Mouse (Mus musculus): Measurements from ENCODE around the gene Sowahb. TPM values are rescaled to one million over a fixed set of nuclear protein-coding genes. Genes with fewer than 3 reads are reported as not detected.

Sowahb gene
- polyA plus RNA-seq, 1 experiment from 2014 or later = 1.4 TPM

GRCm38 (mm10) chr5:93000774-93001757 is 43.8 kb downstream of the Sowahb start:
- no peak overlapping the region for H3K9ac ChIP-seq (replicated peaks; ENCODE audit: low read depth, low read length)
- H3K27ac ChIP-seq (ENCODE audit: low read length) = peak overlapping the region; percentile 93
- no peaks in the 10 kb centered on the region for H3K27me3 ChIP-seq (ENCODE audit: control insufficient read depth, insufficient read depth, low read length)
- H3K4me1 ChIP-seq (ENCODE audit: control insufficient read depth, insufficient read depth, low read length) = peaks cover 42% of the 10 kb centered on the region
- no peak for ATAC-seq (ENCODE audit: insufficient number of reproducible peaks, insufficient read depth, low FRiP score, low read depth)
- H3K36me3 ChIP-seq (ENCODE audit: control insufficient read depth, insufficient read depth, low read length) = no peaks in the 10 kb centered on the region
- H3K4me2 ChIP-seq (replicated peaks; ENCODE audit: low read depth, low read length) = no peak overlapping the region
- 23% methylated on average over 17 of the region's 17 CpGs for WGBS
- no peaks in the 10 kb centered on the region for H3K9me3 ChIP-seq (ENCODE audit: control insufficient read depth, low read depth, low read length)
- no peak overlapping the region for H3K4me3 ChIP-seq (ENCODE audit: low read depth, low read length)

- Histone ChIP-seq H3K9me3 (ENCODE audit: control insufficient read depth, low read depth, low read length) (no peaks in the 10 kb centered on the region), H3K27me3 (ENCODE audit: control insufficient read depth, insufficient read depth, low read length) (no peaks in the 10 kb centered on the region), H3K4me1 (ENCODE audit: control insufficient read depth, insufficient read depth, low read length) (peaks cover 33% of the 10 kb centered on the region), H3K27ac (ENCODE audit: low read length) (peak overlapping the region; percentile 93), H3K4me3 (ENCODE audit: low read depth, low read length) (no peak overlapping the region), H3K4me2 (replicated peaks; ENCODE audit: low read depth, low read length) (no peak overlapping the region), H3K36me3 (ENCODE audit: control insufficient read depth, insufficient read depth, low read length) (no peaks in the 10 kb centered on the region), H3K9ac (replicated peaks; ENCODE audit: low read depth, low read length) (no peak overlapping the region)
- 55% methylated on average over 6 of the region's 6 CpGs for WGBS
- no peak for ATAC-seq (ENCODE audit: insufficient number of reproducible peaks, insufficient read depth, low FRiP score, low read depth)
Observed at GRCm38 (mm10) chr5:93000060-93000459, 44.8 kb downstream of the Sowahb start.

GRCm38 (mm10) chr5:92998494-92999016 is 46.3 kb downstream of the Sowahb start:
- H3K4me3 ChIP-seq (ENCODE audit: low read depth, low read length) = no peak overlapping the region
- peaks cover 33% of the 10 kb centered on the region for H3K4me1 ChIP-seq (ENCODE audit: control insufficient read depth, insufficient read depth, low read length)
- H3K4me2 ChIP-seq (replicated peaks; ENCODE audit: low read depth, low read length) = no peak overlapping the region
- no peak for ATAC-seq (ENCODE audit: insufficient number of reproducible peaks, insufficient read depth, low FRiP score, low read depth)
- H3K27ac ChIP-seq (ENCODE audit: low read length) = peak overlapping the region; percentile 96
- no peak overlapping the region for H3K9ac ChIP-seq (replicated peaks; ENCODE audit: low read depth, low read length)
- H3K36me3 ChIP-seq (ENCODE audit: control insufficient read depth, insufficient read depth, low read length) = no peaks in the 10 kb centered on the region
- WGBS = 16% methylated on average over 5 of the region's 5 CpGs
- no peaks in the 10 kb centered on the region for H3K9me3 ChIP-seq (ENCODE audit: control insufficient read depth, low read depth, low read length)
- no peaks in the 10 kb centered on the region for H3K27me3 ChIP-seq (ENCODE audit: control insufficient read depth, insufficient read depth, low read length)

- WGBS = 22% methylated on average over 5 of the region's 5 CpGs
- peaks cover 33% of the 10 kb centered on the region for H3K4me1 ChIP-seq (ENCODE audit: control insufficient read depth, insufficient read depth, low read length)
- H3K27me3 ChIP-seq (ENCODE audit: control insufficient read depth, insufficient read depth, low read length) = no peaks in the 10 kb centered on the region
- no peak overlapping the region for H3K4me3 ChIP-seq (ENCODE audit: low read depth, low read length)
- H3K4me2 ChIP-seq (replicated peaks; ENCODE audit: low read depth, low read length) = peak overlapping the region; percentile 8
- H3K36me3 ChIP-seq (ENCODE audit: control insufficient read depth, insufficient read depth, low read length) = no peaks in the 10 kb centered on the region
- H3K9ac ChIP-seq (replicated peaks; ENCODE audit: low read depth, low read length) = no peak overlapping the region
- H3K27ac ChIP-seq (ENCODE audit: low read length) = peak overlapping the region; percentile 96
- H3K9me3 ChIP-seq (ENCODE audit: control insufficient read depth, low read depth, low read length) = no peaks in the 10 kb centered on the region
- peak; percentile 90 for ATAC-seq (ENCODE audit: insufficient number of reproducible peaks, insufficient read depth, low FRiP score, low read depth)
Observed at GRCm38 (mm10) chr5:92997428-92998120, 47.2 kb downstream of the Sowahb start.

GRCm38 (mm10) chr5:92994861-92995260 is 50.0 kb downstream of the Sowahb start:
- no peaks in the 10 kb centered on the region for H3K9me3 ChIP-seq (ENCODE audit: control insufficient read depth, low read depth, low read length)
- no peak overlapping the region for H3K9ac ChIP-seq (replicated peaks; ENCODE audit: low read depth, low read length)
- H3K4me3 ChIP-seq (ENCODE audit: low read depth, low read length) = no peak overlapping the region
- H3K36me3 ChIP-seq (ENCODE audit: control insufficient read depth, insufficient read depth, low read length) = no peaks in the 10 kb centered on the region
- ATAC-seq (ENCODE audit: insufficient number of reproducible peaks, insufficient read depth, low FRiP score, low read depth) = no peak
- 92% methylated on average over 2 of the region's 2 CpGs for WGBS
- H3K4me1 ChIP-seq (ENCODE audit: control insufficient read depth, insufficient read depth, low read length) = peaks cover 24% of the 10 kb centered on the region; the same call in 1 of the 2 replicates
- no peak overlapping the region for H3K4me2 ChIP-seq (replicated peaks; ENCODE audit: low read depth, low read length)
- H3K27me3 ChIP-seq (ENCODE audit: control insufficient read depth, insufficient read depth, low read length) = no peaks in the 10 kb centered on the region
- no peak overlapping the region for H3K27ac ChIP-seq (ENCODE audit: low read length)

GRCm38 (mm10) chr5:92994309-92994708 is 50.5 kb downstream of the Sowahb start:
- Histone ChIP-seq H3K4me3 (ENCODE audit: low read depth, low read length) (no peak overlapping the region), H3K27me3 (ENCODE audit: control insufficient read depth, insufficient read depth, low read length) (no peaks in the 10 kb centered on the region), H3K36me3 (ENCODE audit: control insufficient read depth, insufficient read depth, low read length) (no peaks in the 10 kb centered on the region), H3K9ac (replicated peaks; ENCODE audit: low read depth, low read length) (no peak overlapping the region), H3K9me3 (ENCODE audit: control insufficient read depth, low read depth, low read length) (no peaks in the 10 kb centered on the region), H3K4me1 (ENCODE audit: control insufficient read depth, insufficient read depth, low read length) (peaks cover 22% of the 10 kb centered on the region; the same call in 1 of the 2 replicates), H3K4me2 (replicated peaks; ENCODE audit: low read depth, low read length) (no peak overlapping the region), H3K27ac (ENCODE audit: low read length) (no peak overlapping the region)
- ATAC-seq (ENCODE audit: insufficient number of reproducible peaks, insufficient read depth, low FRiP score, low read depth) = no peak
- WGBS = 89% methylated on average over 6 of the region's 6 CpGs

GRCm38 (mm10) chr5:92992106-92992505 is 52.7 kb downstream of the Sowahb start:
- peaks cover 14% of the 10 kb centered on the region; the same call in 1 of the 2 replicates for H3K4me1 ChIP-seq (ENCODE audit: control insufficient read depth, insufficient read depth, low read length)
- H3K9me3 ChIP-seq (ENCODE audit: control insufficient read depth, low read depth, low read length) = no peaks in the 10 kb centered on the region
- no peak overlapping the region for H3K4me2 ChIP-seq (replicated peaks; ENCODE audit: low read depth, low read length)
- H3K9ac ChIP-seq (replicated peaks; ENCODE audit: low read depth, low read length) = no peak overlapping the region
- H3K4me3 ChIP-seq (ENCODE audit: low read depth, low read length) = no peak overlapping the region
- ATAC-seq (ENCODE audit: insufficient number of reproducible peaks, insufficient read depth, low FRiP score, low read depth) = no peak
- peak overlapping the region; percentile 4; the same call in 1 of the 2 replicates for H3K27ac ChIP-seq (ENCODE audit: low read length)
- H3K36me3 ChIP-seq (ENCODE audit: control insufficient read depth, insufficient read depth, low read length) = no peaks in the 10 kb centered on the region
- H3K27me3 ChIP-seq (ENCODE audit: control insufficient read depth, insufficient read depth, low read length) = no peaks in the 10 kb centered on the region
- WGBS = 57% methylated on average over 3 of the region's 3 CpGs
